Mouse (Mus musculus) heart, embryonic 16.5 days (tissue): ENCODE results near the gene Olfr324. TPM values are rescaled to one million over a fixed set of nuclear protein-coding genes. Genes with fewer than 3 reads are reported as not detected.
A peak's percentile ranks its signal among the peaks of the same experiment; 100 is the strongest.

Source experiments
- ATAC-seq: fragments of 200-750 bp; cut with Nextera tagmentation; replicated peaks from 2 replicates; pipeline ENCODE4 v1.8.0; 2017; ENCODE audit warnings: moderate number of reproducible peaks; ENCODE audit not compliant: insufficient read depth, low FRiP score; ENCODE audit errors: extremely low read depth
- H3K27ac ChIP-seq: fragments of 300-500 bp; sonication (generic); 2 replicates; pipeline ENCODE4 v1.5.1; 2014; ENCODE audit warnings: mild to moderate bottlenecking, low read length, control low read depth, moderate library complexity
- H3K27me3 ChIP-seq: fragments of 300-500 bp; sonication (generic); 2 replicates; pipeline ENCODE4 v1.6.1; 2014; ENCODE audit warnings: low read length, mixed read lengths; ENCODE audit not compliant: control insufficient read depth, insufficient read depth
- H3K36me3 ChIP-seq: fragments of 300-500 bp; sonication (generic); 2 replicates; pipeline ENCODE4 v1.6.1; 2014; ENCODE audit not compliant: control insufficient read depth, insufficient read depth
- H3K4me1 ChIP-seq: fragments of 300-500 bp; sonication (generic); 2 replicates; pipeline ENCODE4 v1.6.1; 2014; ENCODE audit warnings: low read length, mixed read lengths; ENCODE audit not compliant: control insufficient read depth, insufficient read depth
- H3K4me2 ChIP-seq: fragments of 300-500 bp; sonication (generic); 2 replicates; pipeline ENCODE4 v1.6.1; 2014; ENCODE audit warnings: low read depth, mild to moderate bottlenecking, control low read depth, low read length
- H3K4me3 ChIP-seq: fragments of 300-500 bp; sonication (generic); 2 replicates; pipeline ENCODE4 v1.5.1; 2014; ENCODE audit warnings: mild to moderate bottlenecking, control low read depth, low read length
- H3K9ac ChIP-seq: fragments of 300-500 bp; sonication (generic); 2 replicates; pipeline ENCODE4 v1.6.1; 2014; ENCODE audit warnings: low read length, control low read depth
- H3K9me3 ChIP-seq: fragments of 300-500 bp; sonication (generic); replicated peaks from 2 replicates; pipeline ENCODE4 v1.6.1; 2016; ENCODE audit warnings: low read length; ENCODE audit not compliant: control insufficient read depth
- WGBS: fragments of 180-500 bp; shearing (Covaris S2); extraction: QIAGEN DNeasy Blood & Tissue Kit; methylation state at CpG from one replicate; pipeline ENCODE4 v1.1.7; 2014; 5-methylcytosine and 5-hydroxymethylcytosine counted together
- polyA plus RNA-seq: library from polyadenylated mRNA; unstranded; fragments of >200 nt; fragmentation: Nextera tagmentation; extraction: Ambion mirVana; gene quantifications from 2 replicates; pipeline ENCODE4 v1.2.1, GENCODE M21; 2015

The Olfr324 gene
- polyA plus RNA-seq, 1 experiment from 2014 or later = not detected

DNA sequence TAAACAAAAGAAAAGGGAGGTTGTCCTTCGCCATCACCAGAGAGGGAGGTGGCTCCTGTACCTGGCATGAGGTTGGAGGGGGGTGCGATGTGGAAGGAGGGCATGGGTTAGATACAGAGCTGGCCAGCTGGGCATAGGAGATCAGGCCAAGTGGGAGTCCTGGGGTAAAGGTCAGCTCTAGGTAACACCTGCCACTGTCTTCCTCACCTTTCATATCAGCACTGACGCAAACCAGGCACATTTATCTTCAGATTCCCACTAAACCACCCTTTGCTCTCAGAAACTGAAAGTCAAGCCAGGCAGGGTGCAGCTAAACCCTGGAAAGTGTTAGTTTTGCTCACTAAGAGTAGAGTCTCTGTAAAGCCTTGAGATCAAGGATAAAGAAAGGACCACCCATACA, 23.5 kb downstream of the Olfr324 start:
- Histone ChIP-seq H3K27ac (no peak overlapping the region), H3K4me1 (no peaks in the 10 kb centered on the region; the same call in 1 of the 2 replicates), H3K4me3 (no peak overlapping the region), H3K36me3 (no peaks in the 10 kb centered on the region), H3K9me3 (no peaks in the 10 kb centered on the region), H3K9ac (no peak overlapping the region), H3K27me3 (no peaks in the 10 kb centered on the region), H3K4me2 (no peak overlapping the region)
- 37% methylated on average over 3 of the region's 3 CpGs for WGBS
- ATAC-seq = no peak

DNA sequence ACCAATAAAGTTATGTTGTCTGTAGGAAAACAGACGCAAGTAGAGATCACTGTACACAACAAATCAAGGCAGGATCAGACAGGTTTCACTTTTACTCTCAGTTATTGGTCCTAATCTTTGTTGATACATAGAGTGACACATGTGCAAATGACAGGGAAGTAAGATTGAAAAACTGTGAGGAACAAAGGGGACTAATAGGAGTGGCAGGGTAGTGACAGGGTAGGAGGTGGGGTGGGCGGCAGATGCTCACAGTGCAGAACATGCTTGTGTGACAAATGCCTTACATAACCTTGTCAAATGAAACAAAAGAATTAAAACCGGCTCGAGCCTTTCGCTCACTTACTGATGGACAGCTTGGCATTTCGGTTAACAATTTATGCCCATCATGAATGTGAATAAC, 23.9 kb downstream of the Olfr324 start:
- no peaks in the 10 kb centered on the region; the same call in 1 of the 2 replicates for H3K4me1 ChIP-seq
- no peak overlapping the region for H3K27ac ChIP-seq
- H3K36me3 ChIP-seq = no peaks in the 10 kb centered on the region
- H3K4me2 ChIP-seq = no peak overlapping the region
- H3K9me3 ChIP-seq = no peaks in the 10 kb centered on the region
- 73% methylated on average over 6 of the region's 6 CpGs for WGBS
- ATAC-seq = no peak
- no peak overlapping the region for H3K9ac ChIP-seq
- H3K27me3 ChIP-seq = no peaks in the 10 kb centered on the region
- H3K4me3 ChIP-seq = no peak overlapping the region

DNA sequence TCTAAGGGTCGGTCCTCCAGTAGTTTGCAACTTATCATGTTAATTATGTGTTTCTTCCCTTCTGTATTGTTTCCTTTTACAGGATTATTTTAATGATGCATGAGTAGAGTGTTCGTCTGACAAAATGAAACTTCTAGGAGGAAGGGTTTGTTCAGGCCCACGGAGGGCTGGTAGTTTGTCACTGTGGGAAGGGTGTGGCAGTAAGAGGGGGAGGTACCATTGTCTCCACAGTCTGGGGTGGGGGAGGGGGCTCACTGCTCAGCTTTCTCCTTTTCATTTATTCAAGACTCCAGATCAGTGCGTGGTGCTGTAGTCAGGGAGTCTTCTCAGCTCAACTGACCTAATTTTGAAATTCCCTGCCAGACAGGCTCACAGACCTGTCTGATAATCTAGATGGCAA, 31.2 kb downstream of the Olfr324 start:
- Histone ChIP-seq H3K4me3 (no peak overlapping the region), H3K27ac (no peak overlapping the region), H3K9me3 (no peaks in the 10 kb centered on the region), H3K9ac (no peak overlapping the region), H3K36me3 (no peaks in the 10 kb centered on the region), H3K4me2 (no peak overlapping the region), H3K27me3 (no peaks in the 10 kb centered on the region), H3K4me1 (no peaks in the 10 kb centered on the region)
- WGBS = 53% methylated on average over 4 of the region's 4 CpGs
- no peak for ATAC-seq

GRCm38 (mm10) chr11:58630401-58630800, 35.5 kb downstream of the Olfr324 start, which contains the start of gene Olfr323:
Olfr323 (minus strand) TSS chr11:58630501.
- no peak within 1 kb of the TSS for H3K9ac ChIP-seq
- no peaks in the 10 kb centered on the region for H3K36me3 ChIP-seq
- H3K27me3 ChIP-seq = no peaks in the 10 kb centered on the region
- 62% methylated on average over 5 of the region's 5 CpGs for WGBS
- no peak within 1 kb of the TSS for H3K4me3 ChIP-seq
- no peak for ATAC-seq
- no peak within 1 kb of the TSS for H3K4me2 ChIP-seq
- H3K27ac ChIP-seq = no peak within 1 kb of the TSS
- H3K4me1 ChIP-seq = no peaks in the 10 kb centered on the region
- H3K9me3 ChIP-seq = no peaks in the 10 kb centered on the region

- no peak overlapping the region for H3K4me2 ChIP-seq
- H3K27me3 ChIP-seq = peaks cover 10% of the 10 kb centered on the region
- H3K9me3 ChIP-seq = no peaks in the 10 kb centered on the region
- 51% methylated on average over 4 of the region's 4 CpGs for WGBS
- H3K36me3 ChIP-seq = no peaks in the 10 kb centered on the region
- no peak overlapping the region for H3K27ac ChIP-seq
- no peak overlapping the region for H3K9ac ChIP-seq
- H3K4me1 ChIP-seq = no peaks in the 10 kb centered on the region
- no peak for ATAC-seq
- no peak overlapping the region for H3K4me3 ChIP-seq
Observed at GRCm38 (mm10) chr11:58634878-58635277, 40.0 kb downstream of the Olfr324 start.

DNA sequence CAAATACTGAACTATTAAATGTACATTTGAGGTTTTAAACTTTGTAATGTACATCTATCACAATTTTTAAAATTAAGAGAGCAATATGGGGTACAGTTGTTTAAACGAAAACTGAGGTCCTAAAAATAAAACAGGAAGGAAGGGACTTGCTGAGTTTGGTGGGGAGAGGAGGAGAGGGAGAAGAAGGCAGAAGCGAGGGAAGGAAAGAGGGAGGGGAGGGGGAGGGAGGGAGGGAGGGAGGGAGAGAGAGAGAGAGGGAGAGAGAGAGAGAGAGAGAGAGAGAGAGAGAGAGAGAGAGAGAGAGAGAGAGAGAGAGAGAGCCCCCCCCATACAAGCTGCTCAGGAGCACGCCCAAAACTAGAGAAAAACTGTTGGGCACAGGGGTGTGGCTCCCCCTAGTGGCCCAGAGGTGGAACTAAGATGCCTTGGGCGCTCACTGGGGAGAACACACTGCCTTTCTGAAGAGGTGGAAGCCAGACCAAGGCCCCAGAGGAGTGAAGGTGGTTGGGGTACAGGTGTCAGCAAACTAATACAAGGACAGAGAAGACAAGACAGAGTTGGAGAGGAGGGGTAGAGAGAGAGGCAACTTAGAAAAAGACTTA, 41.6 kb downstream of the Olfr324 start:
- Histone ChIP-seq H3K36me3 (no peaks in the 10 kb centered on the region), H3K4me2 (no peak overlapping the region), H3K4me3 (no peak overlapping the region), H3K27ac (no peak overlapping the region), H3K4me1 (peaks cover 6% of the 10 kb centered on the region; the same call in 1 of the 2 replicates), H3K27me3 (peaks cover 18% of the 10 kb centered on the region), H3K9ac (no peak overlapping the region), H3K9me3 (no peaks in the 10 kb centered on the region)
- WGBS = 19% methylated on average over 4 of the region's 4 CpGs
- ATAC-seq = no peak

DNA sequence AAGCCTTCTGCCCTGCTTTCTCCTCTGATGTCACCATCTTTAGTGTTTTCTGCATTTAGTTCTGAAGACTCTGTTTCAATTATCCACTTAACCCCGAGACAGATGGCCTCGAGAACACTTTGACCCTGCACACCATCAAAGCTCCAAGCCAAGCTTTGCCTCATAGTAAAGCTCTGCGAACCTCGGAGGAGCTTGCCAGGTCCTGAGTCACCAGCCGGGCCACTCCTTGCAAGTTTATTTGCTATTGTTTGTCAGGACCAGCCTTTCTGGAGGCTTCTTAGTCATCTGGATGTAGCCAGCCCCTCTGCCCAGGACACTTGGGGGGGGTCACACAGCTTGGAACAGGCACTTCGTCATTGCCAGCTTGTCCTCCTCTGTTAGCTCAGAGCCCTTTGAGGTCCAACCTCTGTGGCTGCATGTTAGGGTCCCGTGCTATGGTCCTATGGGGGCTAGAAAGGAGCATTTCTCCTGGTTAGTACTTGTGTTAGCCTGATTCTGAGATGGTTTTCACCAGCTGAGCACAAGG, 43.3 kb downstream of the Olfr324 start:
- WGBS = 66% methylated on average over 7 of the region's 7 CpGs
- H3K27me3 ChIP-seq = peaks cover 26% of the 10 kb centered on the region
- H3K4me1 ChIP-seq = peaks cover 6% of the 10 kb centered on the region; the same call in 1 of the 2 replicates
- H3K4me3 ChIP-seq = no peak overlapping the region
- no peak overlapping the region for H3K27ac ChIP-seq
- H3K36me3 ChIP-seq = no peaks in the 10 kb centered on the region
- H3K9me3 ChIP-seq = no peaks in the 10 kb centered on the region
- no peak overlapping the region for H3K9ac ChIP-seq
- ATAC-seq = no peak
- H3K4me2 ChIP-seq = no peak overlapping the region

GRCm38 (mm10) chr11:58640272-58640867, 45.5 kb downstream of the Olfr324 start, which contains the start of gene Trim58:
Trim58 (plus strand) TSS chr11:58640465.
- Histone ChIP-seq H3K4me3 (peak within 1 kb of the TSS; percentile 37), H3K27ac (no peak within 1 kb of the TSS), H3K9me3 (no peaks in the 10 kb centered on the region), H3K36me3 (no peaks in the 10 kb centered on the region), H3K9ac (peak within 1 kb of the TSS; percentile 2), H3K4me1 (peaks cover 6% of the 10 kb centered on the region; the same call in 1 of the 2 replicates), H3K27me3 (peaks cover 26% of the 10 kb centered on the region), H3K4me2 (peak within 1 kb of the TSS; percentile 73)
- no peak for ATAC-seq
- WGBS = 2% methylated on average over 34 of the region's 34 CpGs

DNA sequence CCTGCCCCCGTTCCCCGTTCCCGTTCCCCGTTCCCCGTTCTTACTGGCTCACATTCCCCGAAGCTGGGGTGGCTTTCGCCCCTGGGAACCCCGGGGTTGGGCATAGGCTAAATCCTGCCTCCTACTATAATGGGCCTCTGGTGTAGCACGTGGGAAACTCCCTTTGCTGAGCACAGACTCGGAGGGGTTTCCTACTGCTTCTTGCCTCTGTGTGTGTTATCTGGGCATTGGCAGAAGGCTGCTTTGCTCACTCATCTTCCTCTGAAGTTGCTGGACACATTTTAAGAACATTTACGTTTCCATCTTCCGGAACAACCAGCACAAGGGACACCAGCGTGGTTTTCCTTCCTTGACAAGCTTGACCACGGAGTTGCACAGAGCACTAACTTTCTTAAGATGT, 46.1 kb downstream of the Olfr324 start:
- Histone ChIP-seq H3K4me2 (peak overlapping the region; percentile 73), H3K27me3 (peaks cover 26% of the 10 kb centered on the region), H3K9me3 (no peaks in the 10 kb centered on the region), H3K4me3 (peak overlapping the region; percentile 37), H3K27ac (no peak overlapping the region), H3K4me1 (peaks cover 6% of the 10 kb centered on the region; the same call in 1 of the 2 replicates), H3K9ac (no peak overlapping the region), H3K36me3 (no peaks in the 10 kb centered on the region)
- 25% methylated on average over 14 of the region's 14 CpGs for WGBS
- no peak for ATAC-seq
